Comparison of ENCODE assay signal across 25 mouse cellular contexts in genomic region chr12:79816241-79816640, GRCm38 (mm10).
"Had no signal": no experiment of that assay in that cellular context is flagged by ENCODE, and none has a peak within 500 bp of the region (broad histone marks: within the 10 kb centered on the region; RNA-seq: fewer than 3 reads in every experiment).

No protein-coding gene starts in this region.

- H3K4me2 ChIP-seq: heart, embryonic 12.5 days; hindbrain, embryonic 13.5 days; hindbrain, embryonic 15.5 days; kidney, embryonic 15.5 days; limb, embryonic 13.5 days; limb, embryonic 15.5 days; liver, embryonic 11.5 days; liver, embryonic 13.5 days; liver, embryonic 15.5 days had no signal

- H3K9me3 ChIP-seq: hindbrain, embryonic 13.5 days; hindbrain, embryonic 15.5 days; kidney, embryonic 15.5 days; limb, embryonic 13.5 days; limb, embryonic 15.5 days; liver, embryonic 13.5 days; liver, embryonic 15.5 days had no signal

- ATAC-seq: hindbrain, postnatal 0 days had no signal

- H3K36me3 ChIP-seq: heart, embryonic 12.5 days; hindbrain, embryonic 13.5 days; hindbrain, embryonic 15.5 days; kidney, embryonic 15.5 days; limb, embryonic 13.5 days; limb, embryonic 15.5 days; liver, embryonic 13.5 days; liver, embryonic 15.5 days had no signal

- H3K4me3 ChIP-seq: heart, adult 2 months; heart, embryonic 12.5 days; hindbrain, embryonic 13.5 days; hindbrain, embryonic 15.5 days; kidney, embryonic 15.5 days; limb, embryonic 13.5 days; limb, embryonic 15.5 days; liver, embryonic 13.5 days; liver, embryonic 15.5 days had no signal

- H3K27ac ChIP-seq: heart, adult 2 months; hindbrain, embryonic 13.5 days; hindbrain, embryonic 15.5 days; hindbrain, postnatal 0 days; kidney, embryonic 15.5 days; kidney, postnatal 0 days; limb, embryonic 13.5 days; limb, embryonic 15.5 days; liver, embryonic 13.5 days; liver, embryonic 15.5 days had no signal

- H3K9ac ChIP-seq: heart, embryonic 12.5 days; hindbrain, embryonic 13.5 days; hindbrain, embryonic 15.5 days; kidney, embryonic 15.5 days; limb, embryonic 13.5 days; limb, embryonic 15.5 days; liver, embryonic 13.5 days; liver, embryonic 15.5 days had no signal

- DNase-seq: gastrocnemius, postnatal 14 days; gastrocnemius, postnatal 36 days; heart, adult 11 months; heart, adult 2 months; heart, postnatal 10 days; heart, postnatal 36 days; kidney, adult 11 months; kidney, adult 2 months; kidney, adult 9 months; kidney, postnatal 14 days; kidney, postnatal 36 days; layer of hippocampus, adult 9-11 months; layer of hippocampus, postnatal 36 days; left cerebral cortex, postnatal 4 days; liver, embryonic 13.5 days had no signal

- H3K27me3 ChIP-seq: heart, embryonic 12.5 days; hindbrain, embryonic 15.5 days; kidney, embryonic 15.5 days; limb, embryonic 13.5 days; limb, embryonic 15.5 days; liver, embryonic 13.5 days; liver, embryonic 15.5 days had no signal
